11 mouse cellular contexts compared by ENCODE assay signal in the genomic region with DNA sequence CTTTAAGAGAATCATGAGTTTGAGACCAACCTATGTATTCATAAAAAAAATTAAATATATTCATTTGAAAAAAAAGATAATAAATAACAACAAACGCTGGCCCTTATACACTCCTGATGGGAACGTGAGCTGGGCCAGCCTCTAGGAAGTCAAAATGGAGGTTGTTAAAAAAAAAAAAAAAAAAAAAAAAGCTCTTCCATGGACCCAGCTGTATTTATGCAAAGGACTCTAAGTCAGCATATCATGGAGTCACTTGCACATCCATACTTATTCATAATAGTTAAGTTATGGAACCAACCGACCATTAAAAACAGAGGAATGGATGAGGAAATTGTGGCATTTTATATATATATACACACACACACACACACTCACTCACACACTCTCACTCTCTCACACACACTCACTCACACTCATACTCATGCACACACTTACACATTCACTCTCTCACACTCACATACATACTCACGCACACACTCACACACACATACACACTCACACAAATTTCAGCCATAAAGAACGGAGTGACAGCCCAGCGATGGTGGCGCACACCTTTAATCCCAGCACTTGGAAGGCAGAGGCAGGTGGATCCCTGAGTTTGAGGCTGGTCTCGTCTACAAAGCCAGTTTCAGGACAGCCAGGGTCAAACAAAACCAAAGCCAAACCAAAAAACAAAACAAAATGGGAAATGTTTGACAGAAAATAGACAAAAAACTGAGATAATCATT. TPM values are rescaled to one million over a fixed set of nuclear protein-coding genes. Genes with fewer than 3 reads are reported as not detected.
DNase-seq lines count a peak whose midpoint lies in the region; ATAC-seq and TF ChIP-seq lines count a peak whose summit lies in the region.
"Had no signal": no experiment of that assay in that cellular context is flagged by ENCODE, and none has a peak within 500 bp of the region (broad histone marks: within the 10 kb centered on the region; RNA-seq: fewer than 3 reads in every experiment).

No protein-coding gene starts in this region.

- 0 out of 2 replicates have a peak, but pooled peaks cover 2% of the 10 kb centered on the region for H3K4me1 ChIP-seq in heart, embryonic 16.5 days (ENCODE audit: control insufficient read depth, insufficient read depth, low read length)
- H3K4me1 ChIP-seq in lung, embryonic 16.5 days (replicated peaks; ENCODE audit: control insufficient read depth, insufficient read depth, low read length): peaks cover 3% of the 10 kb centered on the region
- peaks cover 0 to 9% of the 10 kb centered on the region in 2 experiments; a peak in 2 of 4 replicates for H3K4me1 ChIP-seq in MEL (ENCODE audit: control insufficient read depth in 1 of 2, insufficient read depth in 2 of 2, low read length in 2 of 2)
- H3K4me1 ChIP-seq in liver, embryonic 15.5 days (replicated peaks): peaks cover 23% of the 10 kb centered on the region
- no peaks in the 10 kb centered on the region for H3K4me1 ChIP-seq in hindbrain, embryonic 12.5 days

- intact Hi-C loops in heart, postnatal 10 days (cut with DNase I): no loop called here

- TF ChIP-seq RAD21 in MEL (IDR thresholded peaks at IDR 0.05; ENCODE audit: low read depth, low read length): no peak

- H3K27ac ChIP-seq in heart, embryonic 16.5 days (ENCODE audit: low read length): no peak overlapping the region
- peak overlapping the region; percentile 32 for H3K27ac ChIP-seq in lung, embryonic 16.5 days (ENCODE audit: low read length)
- peak overlapping the region; percentile 62 for H3K27ac ChIP-seq in MEL (ENCODE audit: control insufficient read depth, low read depth, low read length)
- no peak overlapping the region for H3K27ac ChIP-seq in liver, embryonic 15.5 days (replicated peaks)
- H3K27ac ChIP-seq in hindbrain, embryonic 12.5 days: no peak overlapping the region
- H3K27ac ChIP-seq: hindbrain, embryonic 10.5 days; stomach, postnatal 0 days had no signal

- no peak for DNase-seq in heart, postnatal 10 days
- no peak for DNase-seq in lung, postnatal 25 days (ENCODE audit: low spot score)
- peak; percentile 58 for DNase-seq in MEL (ENCODE audit: low read depth, low spot score)
- no peak for DNase-seq in cerebellum, postnatal 25 days
- DNase-seq: cerebellum, adult 18-20 months had no signal

- peaks cover 18% of the 10 kb centered on the region for H3K79me2 ChIP-seq in MEL (ENCODE audit: control insufficient read depth, insufficient read depth, low read length, poor library complexity)

- no peak for TF ChIP-seq POLR2A in MEL (IDR thresholded peaks at IDR 0.05; ENCODE audit: control insufficient read depth in 1 of 2, insufficient read depth in 1 of 2, low read depth in 1 of 2, low read length in 2 of 2, poor library complexity in 1 of 2)

- no peaks in the 10 kb centered on the region for H3K27me3 ChIP-seq in heart, embryonic 16.5 days (ENCODE audit: control insufficient read depth, insufficient read depth, low read length)
- H3K27me3 ChIP-seq in lung, embryonic 16.5 days (ENCODE audit: control insufficient read depth, insufficient read depth, low read depth, low read length): no peaks in the 10 kb centered on the region
- no peaks in the 10 kb centered on the region for H3K27me3 ChIP-seq in MEL (ENCODE audit: control insufficient read depth in 1 of 2, insufficient read depth in 2 of 2, low read length in 2 of 2)
- no peaks in the 10 kb centered on the region for H3K27me3 ChIP-seq in liver, embryonic 15.5 days
- no peaks in the 10 kb centered on the region for H3K27me3 ChIP-seq in hindbrain, embryonic 12.5 days

- no peaks in the 10 kb centered on the region for H3K9me3 ChIP-seq in heart, embryonic 16.5 days (replicated peaks; ENCODE audit: control insufficient read depth, low read length)
- H3K9me3 ChIP-seq in lung, embryonic 16.5 days (ENCODE audit: control insufficient read depth, low read length): 0 out of 2 replicates have a peak, but pooled peaks cover 3% of the 10 kb centered on the region
- H3K9me3 ChIP-seq in MEL (replicated peaks; ENCODE audit: insufficient read depth, low read length): no peaks in the 10 kb centered on the region
- no peaks in the 10 kb centered on the region for H3K9me3 ChIP-seq in liver, embryonic 15.5 days (replicated peaks)
- H3K9me3 ChIP-seq in hindbrain, embryonic 12.5 days (replicated peaks): no peaks in the 10 kb centered on the region
- H3K9me3 ChIP-seq: hindbrain, embryonic 10.5 days had no signal

- no peak for ATAC-seq in heart, embryonic 16.5 days (replicated peaks; ENCODE audit: extremely low read depth, insufficient read depth, low FRiP score)
- no peak for ATAC-seq in lung, embryonic 16.5 days (ENCODE audit: low read depth)
- no peak for ATAC-seq in liver, embryonic 15.5 days (ENCODE audit: insufficient read depth)
- ATAC-seq in hindbrain, embryonic 12.5 days (ENCODE audit: low FRiP score): no peak

- no peak overlapping the region for H3K4me3 ChIP-seq in heart, embryonic 16.5 days (ENCODE audit: low read length)
- no peak overlapping the region for H3K4me3 ChIP-seq in lung, embryonic 16.5 days (ENCODE audit: low read length)
- peak overlapping the region; percentile 51 to 67 for H3K4me3 ChIP-seq in MEL (ENCODE audit: control insufficient read depth in 1 of 2, insufficient read depth in 1 of 2, low read depth in 2 of 2, low read length in 2 of 2)
- no peak overlapping the region for H3K4me3 ChIP-seq in liver, embryonic 15.5 days (replicated peaks)
- H3K4me3 ChIP-seq in hindbrain, embryonic 12.5 days: no peak overlapping the region
- H3K4me3 ChIP-seq: hindbrain, embryonic 10.5 days had no signal

- H3K4me2 ChIP-seq in heart, embryonic 16.5 days (ENCODE audit: low read depth, low read length): peak overlapping the region; percentile 10; the same call in 1 of the 2 replicates
- peak overlapping the region; percentile 35; the same call in 1 of the 2 replicates for H3K4me2 ChIP-seq in lung, embryonic 16.5 days (ENCODE audit: low read depth, low read length)
- H3K4me2 ChIP-seq in liver, embryonic 15.5 days: peak overlapping the region; percentile 54
- no peak overlapping the region for H3K4me2 ChIP-seq in hindbrain, embryonic 12.5 days (replicated peaks)

- H3K9ac ChIP-seq in heart, embryonic 16.5 days (ENCODE audit: low read length): no peak overlapping the region
- H3K9ac ChIP-seq in lung, embryonic 16.5 days (ENCODE audit: low read length): no peak overlapping the region; the same call in 1 of the 2 replicates
- peak overlapping the region; percentile 66 for H3K9ac ChIP-seq in MEL (ENCODE audit: control insufficient read depth, low read depth, low read length, poor library complexity, severe bottlenecking)
- H3K9ac ChIP-seq in liver, embryonic 15.5 days: no peak overlapping the region
- H3K9ac ChIP-seq in hindbrain, embryonic 12.5 days: no peak overlapping the region

- no peak for TF ChIP-seq EP300 in MEL (IDR thresholded peaks at IDR 0.05; ENCODE audit: low read depth in 1 of 2, low read length in 2 of 2)

- no peak for TF ChIP-seq CTCF in MEL (IDR thresholded peaks at IDR 0.05 in 2 of 3, conservative IDR thresholded peaks at IDR 0.05 in 1 of 3; ENCODE audit: control insufficient read depth in 1 of 3, insufficient read depth in 1 of 3, low read depth in 2 of 3, low read length in 3 of 3, poor library complexity in 1 of 3, severe bottlenecking in 1 of 3)

- WGBS in heart, embryonic 16.5 days: 87% methylated on average over 8 of the region's 8 CpGs
- 89% methylated on average over 8 of the region's 8 CpGs for WGBS in lung, embryonic 16.5 days
- 61% methylated on average over 8 of the region's 8 CpGs for WGBS in liver, embryonic 15.5 days (ENCODE audit: insufficient replicate concordance)
- 92% methylated on average over 8 of the region's 8 CpGs for WGBS in hindbrain, embryonic 12.5 days

- H3K36me3 ChIP-seq in heart, embryonic 16.5 days (ENCODE audit: control insufficient read depth, insufficient read depth): peaks cover 3% of the 10 kb centered on the region
- peaks cover 8% of the 10 kb centered on the region; the same call in 1 of the 2 replicates for H3K36me3 ChIP-seq in lung, embryonic 16.5 days (ENCODE audit: control insufficient read depth, insufficient read depth, low read length)
- H3K36me3 ChIP-seq in MEL (ENCODE audit: control insufficient read depth in 1 of 2, insufficient read depth in 2 of 2, low read length in 2 of 2): peaks cover 0 to 15% of the 10 kb centered on the region in 2 experiments; a peak in 2 of 4 replicates
- H3K36me3 ChIP-seq in liver, embryonic 15.5 days (replicated peaks): peaks cover 9% of the 10 kb centered on the region
- no peaks in the 10 kb centered on the region for H3K36me3 ChIP-seq in hindbrain, embryonic 12.5 days

TF ChIP-seq in MEL, 35 proteins besides CTCF, POLR2A, EP300 and RAD21:
- no peak for TF ChIP-seq POLR2AphosphoS5 (IDR thresholded peaks at IDR 0.05; ENCODE audit: borderline replicate concordance, low read depth, low read length)
- no peak for TF ChIP-seq MYB (IDR thresholded peaks at IDR 0.05; ENCODE audit: low read depth, low read length)
- peak; percentile 94 for TF ChIP-seq ZNF384 (IDR thresholded peaks at IDR 0.05; ENCODE audit: low read depth, low read length)
- 0 out of 2 replicates have a peak, but pooled peaks have one; percentile 3 for TF ChIP-seq ETS1 (IDR thresholded peaks at IDR 0.05; ENCODE audit: low read depth, low read length)
- TF ChIP-seq POLR2AphosphoS2 (IDR thresholded peaks at IDR 0.05; ENCODE audit: low read length): 0 out of 2 replicates have a peak, but pooled peaks have one; percentile 9

RNA-seq across cellular contexts. Expression of a gene that starts 6.5 kb away (rescaled TPM):
- polyA plus RNA-seq in heart, embryonic 16.5 days (2015; fragmentation: Nextera tagmentation; extraction: Ambion mirVana): 24.6 and 26.0 TPM in 2 replicates
- 10 to 100 TPM; 12.6 to 16.3 TPM for total RNA-seq in heart, postnatal 10 days (2021)
- polyA plus RNA-seq in lung, embryonic 16.5 days (2015; fragmentation: Nextera tagmentation; extraction: Ambion mirVana): 54.7 TPM in 2 replicates
- 15.1 and 15.2 TPM in 2 replicates for total RNA-seq in MEL (2012; rRNA removed)
- polyA plus RNA-seq in MEL (2012; ENCODE audit: insufficient read depth in 1 of 2, insufficient read length in 2 of 2, low read depth in 1 of 2, low replicate concordance in 2 of 2, missing spikeins in 1 of 2): 10 to 100 TPM in 1 of 2 experiments, not detected in 1; 17.5 TPM
- 13.7 and 13.8 TPM in 2 replicates for polyA plus RNA-seq in liver, embryonic 15.5 days (2015; fragmentation: Nextera tagmentation; extraction: Ambion mirVana)
- polyA plus RNA-seq in hindbrain, embryonic 12.5 days (2016; fragmentation: Nextera tagmentation; extraction: Ambion mirVana): 16.5 and 19.7 TPM in 2 replicates

Comparison
In these comparisons a context has a peak if more than half of its experiments do, and no peak if none do; other contexts are left out.
1. H3K27ac ChIP-seq: peak in lung, embryonic 16.5 days (single experiment) and MEL (single experiment); none in heart, embryonic 16.5 days (single experiment), liver, embryonic 15.5 days (single experiment) and hindbrain, embryonic 12.5 days (single experiment).
2. H3K4me3 ChIP-seq: peak in MEL (2 of 2); none in heart, embryonic 16.5 days (single experiment), lung, embryonic 16.5 days (single experiment), liver, embryonic 15.5 days (single experiment) and hindbrain, embryonic 12.5 days (single experiment).